Mouse (Mus musculus) midbrain, embryonic 10.5 days (tissue): ENCODE measurements at regions not wholly inside any gene's neighbourhood (a gene's known extent, or its start where the extent isn't known, plus 50 kb on each side); places are given as distances from the start of the nearest gene placed in this dataset.
A peak's percentile ranks its signal among the peaks of the same experiment; 100 is the strongest.

Experiments
- DNase-seq: peaks from one replicate; pipeline ENCODE4 v3.0.0-alpha.2; 2017; ENCODE audit warnings: low spot score
- H3K27ac ChIP-seq: fragments of 300-500 bp; sonication (generic); replicated peaks from 2 replicates; pipeline ENCODE4 v1.5.1; 2016; ENCODE audit warnings: mild to moderate bottlenecking
- H3K27me3 ChIP-seq: fragments of 300-500 bp; sonication (generic); 2 replicates; pipeline ENCODE4 v1.6.1; 2016; ENCODE audit warnings: low read depth, mild to moderate bottlenecking; ENCODE audit not compliant: poor library complexity, severe bottlenecking
- H3K36me3 ChIP-seq: fragments of 300-500 bp; sonication (generic); 2 replicates; pipeline ENCODE4 v1.6.1; 2016; ENCODE audit warnings: mild to moderate bottlenecking, moderate library complexity
- H3K4me1 ChIP-seq: fragments of 300-500 bp; sonication (generic); 2 replicates; pipeline ENCODE4 v1.6.1; 2016
- H3K4me3 ChIP-seq: fragments of 300-500 bp; sonication (generic); 2 replicates; pipeline ENCODE4 v1.5.1; 2016; ENCODE audit warnings: mild to moderate bottlenecking, moderate library complexity
- H3K9me3 ChIP-seq: fragments of 300-500 bp; sonication (generic); replicated peaks from 2 replicates; pipeline ENCODE4 v1.6.1; 2016; ENCODE audit warnings: mild to moderate bottlenecking
- WGBS: fragments of 180-500 bp; shearing (Covaris S2); methylation state at CpG from one replicate; pipeline ENCODE4 v1.1.7; 2016; 5-methylcytosine and 5-hydroxymethylcytosine counted together

GRCm38 (mm10) chr11:23140429-23141099, 115.3 kb upstream of the Xpo1 start:
- peak; percentile 16 for DNase-seq
- no peaks in the 10 kb centered on the region for H3K36me3 ChIP-seq
- H3K4me3 ChIP-seq = no peak overlapping the region
- peak overlapping the region; percentile 7 for H3K27ac ChIP-seq
- H3K27me3 ChIP-seq = no peaks in the 10 kb centered on the region
- no peaks in the 10 kb centered on the region for H3K9me3 ChIP-seq
- 41% methylated on average over 6 of the region's 6 CpGs for WGBS
- peaks cover 17% of the 10 kb centered on the region for H3K4me1 ChIP-seq

GRCm38 (mm10) chr11:23141100-23141837, 114.6 kb upstream of the Xpo1 start:
- 74% methylated on average over 12 of the region's 12 CpGs for WGBS
- peaks cover 17% of the 10 kb centered on the region for H3K4me1 ChIP-seq
- H3K27ac ChIP-seq = peak overlapping the region; percentile 63
- H3K4me3 ChIP-seq = no peak overlapping the region
- no peaks in the 10 kb centered on the region for H3K27me3 ChIP-seq
- no peak for DNase-seq
- no peaks in the 10 kb centered on the region for H3K36me3 ChIP-seq
- no peaks in the 10 kb centered on the region for H3K9me3 ChIP-seq

GRCm38 (mm10) chr11:23148048-23148596, 107.7 kb upstream of the Xpo1 start:
- 70% methylated on average over 8 of the region's 8 CpGs for WGBS

GRCm38 (mm10) chr11:23149556-23150244, 106.1 kb upstream of the Xpo1 start:
- Histone ChIP-seq H3K36me3 (no peaks in the 10 kb centered on the region), H3K4me1 (peaks cover 13% of the 10 kb centered on the region; the same call in 1 of the 2 replicates), H3K9me3 (no peaks in the 10 kb centered on the region), H3K27me3 (no peaks in the 10 kb centered on the region), H3K4me3 (no peak overlapping the region), H3K27ac (no peak overlapping the region)
- DNase-seq = no peak
- WGBS = 67% methylated on average over 5 of the region's 5 CpGs

More at GRCm38 (mm10) chr11:23148048-23148596, 107.7 kb upstream of the Xpo1 start:
- no peaks in the 10 kb centered on the region for H3K36me3 ChIP-seq
- no peaks in the 10 kb centered on the region for H3K27me3 ChIP-seq
- H3K27ac ChIP-seq = no peak overlapping the region
- no peaks in the 10 kb centered on the region for H3K9me3 ChIP-seq
- H3K4me3 ChIP-seq = no peak overlapping the region
- H3K4me1 ChIP-seq = peaks cover 13% of the 10 kb centered on the region; the same call in 1 of the 2 replicates
- DNase-seq = no peak

- Histone ChIP-seq H3K4me3 (no peak overlapping the region), H3K36me3 (no peaks in the 10 kb centered on the region), H3K27ac (no peak overlapping the region), H3K27me3 (no peaks in the 10 kb centered on the region), H3K9me3 (no peaks in the 10 kb centered on the region), H3K4me1 (no peaks in the 10 kb centered on the region)
- WGBS = 58% methylated on average over 1 of the region's 1 CpGs
- no peak for DNase-seq
Measured at GRCm38 (mm10) chr11:23154851-23155250, 101.0 kb upstream of the Xpo1 start.

- Histone ChIP-seq H3K36me3 (no peaks in the 10 kb centered on the region), H3K9me3 (no peaks in the 10 kb centered on the region), H3K27me3 (no peaks in the 10 kb centered on the region), H3K27ac (no peak overlapping the region), H3K4me3 (no peak overlapping the region), H3K4me1 (0 out of 2 replicates have a peak, but pooled peaks cover 2% of the 10 kb centered on the region)
- 82% methylated on average over 12 of the region's 12 CpGs for WGBS
- no peak for DNase-seq
Measured at GRCm38 (mm10) chr11:23168546-23169218, 87.2 kb upstream of the Xpo1 start.

GRCm38 (mm10) chr11:23169742-23170428, 86.0 kb upstream of the Xpo1 start:
- Histone ChIP-seq H3K36me3 (no peaks in the 10 kb centered on the region), H3K27ac (no peak overlapping the region), H3K27me3 (no peaks in the 10 kb centered on the region), H3K9me3 (no peaks in the 10 kb centered on the region), H3K4me1 (no peaks in the 10 kb centered on the region), H3K4me3 (no peak overlapping the region)
- WGBS = 82% methylated on average over 3 of the region's 3 CpGs
- no peak for DNase-seq

- H3K4me1 ChIP-seq = no peaks in the 10 kb centered on the region
- WGBS = 64% methylated on average over 2 of the region's 2 CpGs
- no peak overlapping the region for H3K4me3 ChIP-seq
- H3K27me3 ChIP-seq = no peaks in the 10 kb centered on the region
- DNase-seq = no peak
- H3K9me3 ChIP-seq = no peaks in the 10 kb centered on the region
- H3K27ac ChIP-seq = no peak overlapping the region
- H3K36me3 ChIP-seq = no peaks in the 10 kb centered on the region
Measured at GRCm38 (mm10) chr11:23170813-23171212, 85.0 kb upstream of the Xpo1 start.

GRCm38 (mm10) chr11:23171760-23172159, 84.1 kb upstream of the Xpo1 start:
- no peaks in the 10 kb centered on the region for H3K4me1 ChIP-seq
- WGBS = 96% methylated on average over 1 of the region's 1 CpGs
- DNase-seq = no peak
- no peaks in the 10 kb centered on the region for H3K36me3 ChIP-seq
- H3K27me3 ChIP-seq = no peaks in the 10 kb centered on the region
- no peak overlapping the region for H3K4me3 ChIP-seq
- no peak overlapping the region for H3K27ac ChIP-seq
- no peaks in the 10 kb centered on the region for H3K9me3 ChIP-seq

GRCm38 (mm10) chr11:23181647-23182046, 74.2 kb upstream of the Xpo1 start:
- H3K9me3 ChIP-seq = peaks cover 12% of the 10 kb centered on the region; the same call in 1 of the 2 replicates
- H3K27ac ChIP-seq = no peak overlapping the region
- no peak for DNase-seq
- no peaks in the 10 kb centered on the region for H3K36me3 ChIP-seq
- H3K27me3 ChIP-seq = no peaks in the 10 kb centered on the region
- no peaks in the 10 kb centered on the region for H3K4me1 ChIP-seq
- no peak overlapping the region for H3K4me3 ChIP-seq
- whole genome bisulfite sequencing = 93% methylated on average over 7 of the region's 7 CpGs

- H3K27ac ChIP-seq = no peak overlapping the region
- no peak for DNase-seq
- 94% methylated on average over 2 of the region's 2 CpGs for WGBS
- H3K4me3 ChIP-seq = no peak overlapping the region
- no peaks in the 10 kb centered on the region for H3K4me1 ChIP-seq
- H3K27me3 ChIP-seq = no peaks in the 10 kb centered on the region
- no peaks in the 10 kb centered on the region for H3K36me3 ChIP-seq
- H3K9me3 ChIP-seq = peaks cover 12% of the 10 kb centered on the region; the same call in 1 of the 2 replicates
Measured at GRCm38 (mm10) chr11:23185211-23185610, 70.6 kb upstream of the Xpo1 start.
